Mouse (Mus musculus): ENCODE results near the gene Ntpcr. TPM values are rescaled to one million over a fixed set of nuclear protein-coding genes. Genes with fewer than 3 reads are reported as not detected.

The Ntpcr gene
- polyA plus RNA-seq, 1 experiment from 2014 or later = 19.5 TPM

- H3K4me1 ChIP-seq (ENCODE audit: control insufficient read depth, insufficient read depth, low read length) = no peaks in the 10 kb centered on the region
- no peak overlapping the region for H3K27ac ChIP-seq (ENCODE audit: low read depth, low read length)
- H3K4me3 ChIP-seq (ENCODE audit: low read depth, low read length) = no peak overlapping the region
- no peak overlapping the region for H3K9ac ChIP-seq (ENCODE audit: low read length)
- no peak overlapping the region for H3K4me2 ChIP-seq (ENCODE audit: low read depth)
- no peaks in the 10 kb centered on the region for H3K36me3 ChIP-seq (ENCODE audit: control insufficient read depth, insufficient read depth, low read length)
- no peaks in the 10 kb centered on the region for H3K9me3 ChIP-seq (ENCODE audit: control insufficient read depth, low read length)
- DNase-seq (ENCODE audit: low spot score) (no peak), ATAC-seq (ENCODE audit: insufficient read depth, low FRiP score, low TSS enrichment) (no peak)
- H3K27me3 ChIP-seq (ENCODE audit: control insufficient read depth, insufficient read depth, low read length) = no peaks in the 10 kb centered on the region
- 78% methylated on average over 3 of the region's 3 CpGs for WGBS
Measured at GRCm38 (mm10) chr8:125775031-125775430, 45.3 kb downstream of the Ntpcr start.

GRCm38 (mm10) chr8:125776314-125776713 lies 46.6 kb downstream of the Ntpcr start:
- Histone ChIP-seq H3K9me3 (ENCODE audit: control insufficient read depth, low read length) (no peaks in the 10 kb centered on the region), H3K4me3 (ENCODE audit: low read depth, low read length) (no peak overlapping the region), H3K4me1 (ENCODE audit: control insufficient read depth, insufficient read depth, low read length) (no peaks in the 10 kb centered on the region), H3K27me3 (ENCODE audit: control insufficient read depth, insufficient read depth, low read length) (no peaks in the 10 kb centered on the region), H3K27ac (ENCODE audit: low read depth, low read length) (no peak overlapping the region), H3K36me3 (ENCODE audit: control insufficient read depth, insufficient read depth, low read length) (no peaks in the 10 kb centered on the region), H3K9ac (ENCODE audit: low read length) (no peak overlapping the region), H3K4me2 (ENCODE audit: low read depth) (no peak overlapping the region)
- WGBS = 92% methylated on average over 3 of the region's 3 CpGs
- no peak for ATAC-seq (ENCODE audit: insufficient read depth, low FRiP score, low TSS enrichment)
- DNase-seq (ENCODE audit: low spot score) = no peak

- Histone ChIP-seq H3K4me1 (ENCODE audit: control insufficient read depth, insufficient read depth, low read length) (no peaks in the 10 kb centered on the region), H3K4me3 (ENCODE audit: low read depth, low read length) (no peak overlapping the region), H3K27me3 (ENCODE audit: control insufficient read depth, insufficient read depth, low read length) (no peaks in the 10 kb centered on the region), H3K4me2 (ENCODE audit: low read depth) (no peak overlapping the region), H3K9ac (ENCODE audit: low read length) (no peak overlapping the region), H3K36me3 (ENCODE audit: control insufficient read depth, insufficient read depth, low read length) (no peaks in the 10 kb centered on the region), H3K9me3 (ENCODE audit: control insufficient read depth, low read length) (no peaks in the 10 kb centered on the region), H3K27ac (ENCODE audit: low read depth, low read length) (no peak overlapping the region)
- DNase-seq (ENCODE audit: low spot score) (no peak), ATAC-seq (ENCODE audit: insufficient read depth, low FRiP score, low TSS enrichment) (no peak)
- 86% methylated on average over 6 of the region's 6 CpGs for WGBS
Measured at GRCm38 (mm10) chr8:125776800-125777199, 47.0 kb downstream of the Ntpcr start.

GRCm38 (mm10) chr8:125777478-125778164 lies 47.9 kb downstream of the Ntpcr start:
- H3K9me3 ChIP-seq (ENCODE audit: control insufficient read depth, low read length) = no peaks in the 10 kb centered on the region
- ATAC-seq (ENCODE audit: insufficient read depth, low FRiP score, low TSS enrichment) (no peak), DNase-seq (ENCODE audit: low spot score) (no peak)
- H3K4me2 ChIP-seq (ENCODE audit: low read depth) = no peak overlapping the region
- H3K4me1 ChIP-seq (ENCODE audit: control insufficient read depth, insufficient read depth, low read length) = no peaks in the 10 kb centered on the region
- no peak overlapping the region for H3K27ac ChIP-seq (ENCODE audit: low read depth, low read length)
- H3K4me3 ChIP-seq (ENCODE audit: low read depth, low read length) = no peak overlapping the region
- H3K27me3 ChIP-seq (ENCODE audit: control insufficient read depth, insufficient read depth, low read length) = no peaks in the 10 kb centered on the region
- H3K36me3 ChIP-seq (ENCODE audit: control insufficient read depth, insufficient read depth, low read length) = no peaks in the 10 kb centered on the region
- 77% methylated on average over 12 of the region's 12 CpGs for WGBS
- no peak overlapping the region for H3K9ac ChIP-seq (ENCODE audit: low read length)

- Histone ChIP-seq H3K36me3 (ENCODE audit: control insufficient read depth, insufficient read depth, low read length) (no peaks in the 10 kb centered on the region), H3K9me3 (ENCODE audit: control insufficient read depth, low read length) (no peaks in the 10 kb centered on the region), H3K9ac (ENCODE audit: low read length) (no peak overlapping the region), H3K4me3 (ENCODE audit: low read depth, low read length) (no peak overlapping the region), H3K4me2 (ENCODE audit: low read depth) (no peak overlapping the region), H3K27me3 (ENCODE audit: control insufficient read depth, insufficient read depth, low read length) (no peaks in the 10 kb centered on the region), H3K27ac (ENCODE audit: low read depth, low read length) (no peak overlapping the region), H3K4me1 (ENCODE audit: control insufficient read depth, insufficient read depth, low read length) (no peaks in the 10 kb centered on the region)
- 90% methylated on average over 5 of the region's 5 CpGs for WGBS
- DNase-seq (ENCODE audit: low spot score) (no peak), ATAC-seq (ENCODE audit: insufficient read depth, low FRiP score, low TSS enrichment) (no peak)
Measured at GRCm38 (mm10) chr8:125778919-125779318, 49.2 kb downstream of the Ntpcr start.

GRCm38 (mm10) chr8:125779656-125780055 lies 49.9 kb downstream of the Ntpcr start:
- no peaks in the 10 kb centered on the region for H3K4me1 ChIP-seq (ENCODE audit: control insufficient read depth, insufficient read depth, low read length)
- 66% methylated on average over 8 of the region's 8 CpGs for WGBS
- H3K4me3 ChIP-seq (ENCODE audit: low read depth, low read length) = no peak overlapping the region
- no peak overlapping the region for H3K4me2 ChIP-seq (ENCODE audit: low read depth)
- no peak overlapping the region for H3K9ac ChIP-seq (ENCODE audit: low read length)
- H3K9me3 ChIP-seq (ENCODE audit: control insufficient read depth, low read length) = no peaks in the 10 kb centered on the region
- H3K27ac ChIP-seq (ENCODE audit: low read depth, low read length) = no peak overlapping the region
- H3K36me3 ChIP-seq (ENCODE audit: control insufficient read depth, insufficient read depth, low read length) = no peaks in the 10 kb centered on the region
- no peak for ATAC-seq (ENCODE audit: insufficient read depth, low FRiP score, low TSS enrichment)
- DNase-seq (ENCODE audit: low spot score) = no peak
- no peaks in the 10 kb centered on the region for H3K27me3 ChIP-seq (ENCODE audit: control insufficient read depth, insufficient read depth, low read length)

- DNase-seq (ENCODE audit: low spot score) (no peak), ATAC-seq (ENCODE audit: insufficient read depth, low FRiP score, low TSS enrichment) (no peak)
- Histone ChIP-seq H3K4me1 (ENCODE audit: control insufficient read depth, insufficient read depth, low read length) (no peaks in the 10 kb centered on the region), H3K9ac (ENCODE audit: low read length) (no peak overlapping the region), H3K36me3 (ENCODE audit: control insufficient read depth, insufficient read depth, low read length) (no peaks in the 10 kb centered on the region), H3K27ac (ENCODE audit: low read depth, low read length) (no peak overlapping the region), H3K27me3 (ENCODE audit: control insufficient read depth, insufficient read depth, low read length) (no peaks in the 10 kb centered on the region), H3K4me2 (ENCODE audit: low read depth) (no peak overlapping the region), H3K9me3 (ENCODE audit: control insufficient read depth, low read length) (no peaks in the 10 kb centered on the region), H3K4me3 (ENCODE audit: low read depth, low read length) (no peak overlapping the region)
- WGBS = 58% methylated on average over 3 of the region's 3 CpGs
Measured at GRCm38 (mm10) chr8:125782161-125782560, 52.4 kb downstream of the Ntpcr start.

- Histone ChIP-seq H3K4me3 (ENCODE audit: low read depth, low read length) (no peak overlapping the region), H3K4me2 (ENCODE audit: low read depth) (no peak overlapping the region), H3K27me3 (ENCODE audit: control insufficient read depth, insufficient read depth, low read length) (no peaks in the 10 kb centered on the region), H3K27ac (ENCODE audit: low read depth, low read length) (no peak overlapping the region), H3K36me3 (ENCODE audit: control insufficient read depth, insufficient read depth, low read length) (no peaks in the 10 kb centered on the region), H3K9me3 (ENCODE audit: control insufficient read depth, low read length) (no peaks in the 10 kb centered on the region), H3K4me1 (ENCODE audit: control insufficient read depth, insufficient read depth, low read length) (no peaks in the 10 kb centered on the region), H3K9ac (ENCODE audit: low read length) (no peak overlapping the region)
- DNase-seq (ENCODE audit: low spot score) = no peak
- 88% methylated on average over 7 of the region's 7 CpGs for WGBS
- ATAC-seq (ENCODE audit: insufficient read depth, low FRiP score, low TSS enrichment) = no peak
Measured at GRCm38 (mm10) chr8:125786886-125787285, 57.1 kb downstream of the Ntpcr start.

- no peaks in the 10 kb centered on the region for H3K4me1 ChIP-seq (ENCODE audit: control insufficient read depth, insufficient read depth, low read length)
- H3K36me3 ChIP-seq (ENCODE audit: control insufficient read depth, insufficient read depth, low read length) = no peaks in the 10 kb centered on the region
- no peak overlapping the region for H3K9ac ChIP-seq (ENCODE audit: low read length)
- DNase-seq (ENCODE audit: low spot score) (no peak), ATAC-seq (ENCODE audit: insufficient read depth, low FRiP score, low TSS enrichment) (no peak)
- WGBS = 80% methylated on average over 9 of the region's 9 CpGs
- no peak overlapping the region for H3K27ac ChIP-seq (ENCODE audit: low read depth, low read length)
- no peaks in the 10 kb centered on the region for H3K27me3 ChIP-seq (ENCODE audit: control insufficient read depth, insufficient read depth, low read length)
- no peak overlapping the region for H3K4me3 ChIP-seq (ENCODE audit: low read depth, low read length)
- no peaks in the 10 kb centered on the region for H3K9me3 ChIP-seq (ENCODE audit: control insufficient read depth, low read length)
- H3K4me2 ChIP-seq (ENCODE audit: low read depth) = no peak overlapping the region
Measured at GRCm38 (mm10) chr8:125792816-125793455, 63.2 kb downstream of the Ntpcr start.

Measured in neural tube, embryonic 11.5 days (tissue).